Mouse (Mus musculus): ENCODE results near the gene Zfp738.
A peak's percentile ranks its signal among the peaks of the same experiment; 100 is the strongest.
"Not testable (repeated sequence)": the region's sequence is repeated elsewhere in the genome, so short reads cannot be mapped to it uniquely, and the experiment has no call there.

Zfp738 gene

DNA sequence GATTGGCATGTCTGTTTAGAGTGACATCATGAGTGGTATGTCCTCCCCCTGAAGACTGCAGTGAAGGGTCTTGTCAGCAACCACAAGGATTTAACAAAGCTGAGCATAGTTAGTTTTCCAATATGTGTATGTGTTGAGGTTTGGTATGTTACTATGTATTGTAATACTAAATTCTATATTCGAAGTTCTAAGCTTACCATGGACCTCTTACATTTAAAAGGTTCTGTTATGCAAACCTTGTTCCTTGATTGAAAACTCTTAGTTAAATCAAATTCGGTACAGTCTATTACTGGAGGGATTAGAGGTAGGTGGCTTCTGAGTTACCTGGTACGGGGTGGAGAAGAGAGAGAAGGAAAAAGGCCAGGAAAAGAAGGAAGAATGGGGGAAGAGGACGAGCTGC is at the start of gene Zfp738:
Zfp738 (minus strand) TSS at position 101 of the 400 bp plus-strand sequence.
- no peak for DNase-seq

DNA sequence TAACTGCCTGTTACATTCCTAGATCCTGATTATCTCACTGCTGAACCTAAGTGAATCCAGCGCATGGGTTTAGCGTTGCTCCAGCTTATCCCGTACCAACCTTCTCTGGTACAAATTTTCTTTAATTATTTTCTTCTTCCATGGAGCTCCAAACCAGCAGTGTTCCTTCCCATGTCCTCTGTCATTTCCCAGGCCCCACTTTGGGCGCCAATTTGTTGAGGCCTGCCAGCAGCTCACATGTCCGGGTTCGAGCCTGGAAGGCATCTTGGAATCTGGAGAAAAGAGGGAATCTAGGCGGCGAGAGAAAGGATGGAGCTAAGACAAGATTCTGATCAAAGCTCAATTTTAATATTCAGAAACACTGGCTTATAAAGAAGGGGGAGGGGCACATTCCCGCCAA is 47.5 kb upstream of the Zfp738 start:
- DNase-seq, result not testable (repeated sequence)

DNA sequence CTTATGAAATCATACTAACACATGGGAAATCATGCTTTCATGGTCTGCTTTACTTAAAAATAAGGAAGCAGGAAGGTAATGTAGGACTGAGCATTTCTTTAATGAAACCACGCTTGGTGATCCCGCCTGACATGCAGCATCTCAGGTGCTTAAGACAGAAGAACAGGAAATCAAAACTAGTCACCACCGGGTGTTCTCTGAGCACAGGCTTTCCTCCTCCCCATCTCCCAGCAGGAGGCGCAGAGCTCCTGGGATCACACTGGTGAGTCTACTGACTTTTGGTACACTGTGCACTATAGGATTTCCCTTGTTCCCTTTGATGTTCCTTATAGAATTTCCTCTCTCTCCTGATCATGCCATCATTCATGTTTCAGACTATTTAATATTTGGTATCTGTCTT is 42.6 kb upstream of the Zfp738 start:
- not testable (repeated sequence) for DNase-seq

DNA sequence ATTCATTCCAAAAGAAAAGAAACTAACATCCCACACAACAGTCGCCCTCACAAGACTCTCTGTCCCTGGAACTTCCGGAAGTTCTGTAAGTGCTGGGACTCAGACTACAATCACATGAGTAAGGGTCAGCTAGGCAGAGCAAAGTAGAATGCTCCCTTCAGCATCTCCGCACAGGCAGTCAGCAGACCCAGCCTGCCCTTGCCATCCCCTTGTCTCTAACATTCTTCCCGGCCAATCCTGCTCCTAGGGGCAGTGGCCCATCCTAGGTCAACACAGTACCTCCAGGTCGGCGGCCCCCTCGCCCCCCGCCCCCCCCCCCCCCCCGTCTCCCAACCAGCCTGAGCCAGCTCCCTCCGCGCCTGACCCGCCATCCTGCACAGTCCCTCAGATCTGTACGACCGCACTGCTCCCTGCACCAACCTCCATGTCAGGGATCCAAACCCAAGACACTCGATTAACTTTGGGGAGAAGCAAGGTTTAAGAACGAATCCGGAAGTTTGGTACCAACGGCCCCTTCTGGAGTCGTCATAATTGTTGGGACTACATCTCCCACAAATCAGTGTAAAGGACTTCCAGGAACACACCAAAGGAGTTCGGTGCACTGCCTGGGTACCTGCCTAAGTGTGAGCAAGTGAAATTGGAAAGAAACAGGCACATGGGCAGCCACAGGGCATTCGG is 41.9 kb upstream of the Zfp738 start, which contains the start of gene Zfp65:
Zfp65 (minus strand) TSS at position 533 of the 678 bp plus-strand sequence.
- peak; percentile 47 for DNase-seq

DNA sequence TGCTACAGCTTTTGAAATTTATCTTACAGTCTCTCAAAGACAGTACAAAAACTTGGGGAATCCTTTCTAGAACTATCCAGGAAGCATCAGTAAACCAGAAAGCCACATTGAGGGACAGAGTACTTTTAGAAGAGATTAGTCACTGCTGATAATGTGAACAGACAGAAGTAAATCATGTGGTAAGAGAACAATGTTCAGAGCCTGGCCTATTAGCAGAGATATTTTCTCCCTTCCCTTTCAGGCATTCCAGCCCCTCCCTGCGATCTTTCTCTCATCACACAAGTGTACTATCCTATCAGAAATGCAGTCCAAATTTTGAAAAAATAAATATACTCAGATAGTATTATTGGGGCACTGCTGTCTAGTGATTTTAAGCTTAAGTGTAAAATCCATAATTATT is 41.2 kb upstream of the Zfp738 start:
- no peak for DNase-seq

DNA sequence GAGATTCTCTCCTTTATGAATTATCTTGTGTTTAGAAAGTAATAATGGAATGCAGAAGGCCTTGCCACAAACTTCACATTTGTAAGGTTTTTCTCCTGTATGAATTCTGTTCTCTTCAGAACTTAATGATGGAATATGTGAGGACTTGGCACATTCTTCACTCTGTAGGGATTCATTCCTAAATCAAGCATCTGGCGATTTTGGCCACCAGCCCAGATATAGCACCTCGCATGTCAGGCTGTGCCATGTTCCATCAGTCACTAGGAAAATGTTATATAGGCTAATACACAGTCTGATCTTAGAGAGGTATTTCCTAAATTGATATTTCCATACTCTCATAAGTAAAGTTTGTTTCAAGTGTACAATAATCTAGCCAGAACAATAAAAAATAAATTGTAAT is 38.5 kb upstream of the Zfp738 start:
- DNase-seq, result not testable (repeated sequence)

DNA sequence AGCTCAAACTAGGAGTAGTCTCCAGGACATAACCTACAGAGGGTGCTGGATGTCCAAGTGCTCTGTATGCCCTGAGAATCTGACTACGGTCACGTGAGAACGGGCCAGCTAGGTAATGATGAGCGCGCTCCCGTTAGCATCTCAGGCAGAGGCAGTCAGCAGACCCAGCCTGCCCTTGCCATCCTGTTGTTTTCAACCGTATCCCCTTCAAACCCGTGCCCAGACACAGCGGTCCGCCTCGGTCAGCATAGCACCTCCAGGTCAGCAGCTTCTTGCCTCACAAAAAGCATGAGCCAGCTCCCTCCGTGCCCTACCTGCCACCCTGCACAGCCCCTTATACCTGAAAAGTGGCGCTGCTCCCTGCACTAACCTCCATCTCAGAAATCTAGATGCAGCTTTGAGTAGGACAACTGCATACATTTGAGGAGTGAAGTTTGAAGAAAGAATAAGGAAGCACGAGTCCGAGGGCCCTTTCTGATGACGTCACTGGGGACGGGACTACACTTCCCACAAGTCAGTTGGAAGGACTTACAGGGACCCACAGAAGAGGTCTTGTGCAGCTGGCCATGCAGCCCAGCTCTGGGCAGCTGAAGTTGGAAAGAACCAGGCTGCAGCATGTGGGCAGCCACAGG is 37.1 kb upstream of the Zfp738 start:
- DNase-seq, result peak; percentile 78

DNA sequence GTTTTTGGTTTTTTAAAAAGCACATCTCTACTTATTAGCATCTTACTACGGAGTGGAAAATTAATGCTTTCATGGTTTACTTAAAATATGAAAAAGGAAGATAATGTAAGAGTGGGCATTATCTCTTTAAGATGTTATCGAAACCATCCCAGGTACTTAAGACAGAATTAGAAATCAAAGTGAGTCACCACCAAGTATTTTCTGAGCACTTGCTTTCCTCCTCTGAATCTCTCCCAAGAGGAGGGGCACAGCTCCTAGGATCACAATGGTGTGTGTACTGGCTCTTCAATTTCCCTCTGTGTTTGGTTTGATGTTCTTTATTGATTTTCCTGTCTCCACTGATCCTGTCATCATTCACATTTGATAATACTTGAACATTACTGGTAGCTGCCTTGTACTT is 3.0 kb downstream of the Zfp738 start:
- DNase-seq, result not testable (repeated sequence)

DNA sequence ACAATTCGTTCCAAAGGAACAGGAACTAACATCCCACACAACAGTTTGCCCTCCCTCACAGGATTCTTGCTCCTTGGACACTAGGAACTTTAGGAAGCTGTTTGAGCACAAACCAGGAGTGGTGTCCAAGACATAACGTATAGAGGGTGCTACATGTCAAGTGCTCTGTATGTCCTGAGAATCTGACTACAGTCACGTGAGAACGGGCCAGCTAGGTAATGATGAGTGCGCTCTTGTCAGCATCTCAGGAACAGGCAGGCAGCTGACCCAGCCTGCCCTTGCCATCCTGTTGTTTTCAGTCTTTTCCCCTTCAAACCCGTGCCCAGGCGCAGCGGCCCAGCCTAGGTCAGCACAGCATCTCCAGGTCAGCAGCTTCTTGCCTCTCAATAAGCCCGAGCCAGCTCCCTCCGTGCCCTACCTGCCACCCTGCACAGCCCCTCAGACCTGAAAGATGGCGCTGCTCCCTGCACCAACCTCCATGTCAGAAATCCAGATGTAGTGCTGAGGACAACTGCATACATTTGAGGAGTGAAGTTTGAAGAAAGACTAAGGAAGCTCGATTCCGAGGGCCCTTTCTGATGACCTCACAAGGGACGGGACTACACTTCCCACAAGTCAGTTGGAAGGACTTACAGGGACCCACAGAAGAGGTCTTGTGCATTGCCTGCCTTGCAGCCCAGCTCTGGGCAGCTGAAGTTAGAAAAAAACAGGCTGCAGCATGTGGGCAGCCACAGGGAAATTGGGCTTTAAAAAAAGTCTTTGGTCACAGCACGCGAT is 3.7 kb downstream of the Zfp738 start:
- DNase-seq, result peak; percentile 75

DNA sequence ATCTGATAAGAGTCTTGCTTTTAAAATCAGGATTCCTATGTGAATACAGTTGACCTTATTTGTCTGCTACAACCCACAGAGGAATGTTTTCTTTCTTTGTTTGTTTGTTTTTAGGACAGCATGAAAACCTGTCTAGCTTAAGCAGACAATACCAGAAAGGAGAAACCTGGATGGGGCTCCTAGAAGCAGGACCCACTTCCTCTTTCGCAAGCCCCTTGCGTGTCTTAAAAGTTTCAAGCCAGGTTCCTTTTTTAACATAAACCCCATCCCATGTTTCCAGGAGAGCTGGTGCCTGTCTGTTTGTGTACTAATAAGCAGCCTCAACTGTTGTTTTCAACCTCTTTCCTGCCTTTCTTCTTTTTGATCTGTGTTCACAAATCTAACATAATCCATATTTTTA is 12.0 kb downstream of the Zfp738 start:
- DNase-seq, result no peak

DNA sequence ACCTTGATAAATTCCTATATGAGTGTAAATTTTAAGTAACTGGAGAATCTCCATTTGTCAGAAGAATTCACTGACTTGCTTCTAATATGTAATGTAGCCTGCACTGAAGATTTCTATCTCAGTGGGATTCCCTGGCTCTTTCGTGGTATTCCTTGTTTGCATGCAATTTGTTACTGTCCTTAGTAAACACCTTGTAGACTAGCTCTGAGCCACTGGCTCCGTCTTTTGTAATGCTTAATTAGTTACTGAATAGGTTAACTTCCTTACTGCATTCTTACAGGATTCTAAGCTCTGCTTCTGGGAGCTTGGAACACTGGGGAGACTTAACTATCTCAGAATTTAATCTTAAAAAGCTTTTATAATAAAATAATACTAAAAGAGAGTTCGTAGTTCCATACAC is 34.4 kb downstream of the Zfp738 start:
- no peak for DNase-seq

DNA sequence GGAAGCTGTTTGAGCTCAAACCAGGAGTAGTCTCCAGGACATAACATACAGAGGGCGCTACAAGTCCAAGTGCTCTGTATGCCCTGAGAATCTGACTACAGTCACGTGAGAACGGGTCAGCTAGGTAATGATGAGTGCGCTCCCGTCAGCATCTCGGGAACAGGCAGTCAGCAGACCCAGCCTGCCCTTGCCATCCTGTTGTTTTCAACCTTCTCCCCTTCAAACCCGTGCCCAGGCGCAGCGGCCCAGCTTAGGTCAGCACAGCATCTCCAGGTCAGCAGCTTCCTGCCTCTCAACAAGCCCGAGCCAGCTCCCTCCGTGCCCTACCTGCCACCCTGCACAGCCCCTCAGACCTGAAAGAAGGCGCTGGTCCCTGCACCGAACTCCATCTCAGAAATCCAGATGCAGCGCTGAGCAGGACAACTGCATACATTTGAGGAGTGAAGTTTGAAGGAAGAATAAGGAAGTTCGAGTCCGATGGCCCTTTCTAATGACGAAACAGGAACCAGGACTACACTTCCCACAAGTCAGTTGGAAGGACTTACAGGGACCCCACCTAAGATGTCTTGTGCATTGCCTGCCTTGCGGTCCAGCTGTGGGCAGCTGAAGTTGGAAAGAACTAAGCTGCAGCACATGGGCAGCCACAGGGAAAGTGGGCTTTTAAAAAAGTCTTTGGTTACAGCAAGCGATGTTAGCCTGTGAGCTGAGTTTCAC is 49.4 kb downstream of the Zfp738 start, which contains the start of the genes Gm49345 and Zfp729a:
Gm49345 (minus strand) TSS at position 476 of the 714 bp plus-strand sequence.
Zfp729a (minus strand) TSS at position 498 of the 714 bp plus-strand sequence.
- DNase-seq, result peak; percentile 73

DNA sequence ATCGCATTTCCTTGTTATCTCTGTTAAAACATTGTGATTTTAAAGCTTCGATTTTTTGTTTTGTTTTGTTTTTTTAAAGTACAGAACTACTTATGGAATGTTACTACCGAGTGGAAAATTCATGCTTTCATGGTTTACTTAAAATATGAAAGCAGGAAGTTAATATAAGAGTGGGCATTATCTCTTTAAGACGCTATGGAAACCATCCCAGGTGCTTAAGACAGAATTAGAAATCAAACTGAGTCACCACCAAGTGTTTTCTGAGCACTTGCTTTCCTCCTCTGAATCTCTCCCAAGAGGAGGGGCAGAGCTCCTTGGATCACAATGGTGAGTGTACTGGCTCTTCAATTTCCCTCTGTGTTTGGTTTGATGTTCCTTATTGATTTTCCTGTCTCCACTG is 76.8 kb downstream of the Zfp738 start:
- no peak for DNase-seq

DNA sequence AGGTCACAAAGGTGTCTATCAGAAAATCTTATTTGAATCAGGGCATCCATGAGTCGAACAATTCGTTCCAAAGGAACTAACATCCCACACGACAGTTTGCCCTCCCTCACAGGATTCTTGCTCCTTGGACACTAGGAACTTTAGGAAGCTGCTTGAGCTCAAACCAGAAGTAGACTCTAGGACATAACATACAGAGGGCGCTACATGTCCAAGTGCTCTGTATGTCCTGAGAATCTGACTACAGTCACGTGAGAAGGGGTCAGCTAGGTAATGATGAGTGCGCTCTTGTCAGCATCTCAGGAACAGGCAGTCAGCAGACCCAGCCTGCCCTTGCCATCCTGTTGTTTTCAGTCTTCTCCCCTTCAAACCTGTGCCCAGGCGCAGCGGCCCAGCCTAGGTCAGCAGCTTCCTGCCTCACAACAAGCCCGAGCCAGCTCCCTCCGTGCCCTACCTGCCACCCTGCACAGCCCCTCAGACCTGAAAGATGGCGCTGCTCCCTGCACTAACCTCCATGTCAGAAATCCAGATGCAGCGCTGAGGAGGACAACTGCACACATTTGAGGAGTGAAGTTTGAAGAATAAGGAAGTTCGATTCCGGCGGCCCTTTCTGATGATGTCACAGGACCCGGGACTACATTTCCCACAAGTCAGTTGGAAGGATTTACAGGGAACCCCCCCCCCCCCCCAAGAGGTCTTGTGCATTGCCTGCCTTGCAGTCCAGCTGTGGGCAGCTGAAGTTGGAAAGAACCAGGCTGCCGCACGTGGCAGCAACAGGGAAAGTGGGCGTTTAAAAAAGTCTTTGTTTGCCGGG is 77.6 kb downstream of the Zfp738 start, which contains the start of gene Zfp729b:
Zfp729b (minus strand) TSS at position 642 of the 811 bp plus-strand sequence.
- peak; percentile 82 for DNase-seq
